Mouse (Mus musculus) CH12.LX (cell line): ENCODE measurements around the gene S100a16.

Experiments used
- CTCF ChIP-seq, 2 experiments: IDR thresholded peaks in 1 of 2; conservative IDR thresholded peaks in 1 of 2; 2 replicates each; pipeline ENCODE4 v1.5.1; 2011 to 2012; ENCODE audit warnings: low read depth in 2 of 2, low read length in 2 of 2, improper control_type of control experiment in 1 of 2, inconsistent platforms in 1 of 2, mild to moderate bottlenecking in 1 of 2, moderate library complexity in 1 of 2
- EP300 ChIP-seq: IDR thresholded peaks from 2 replicates; pipeline ENCODE4 v1.6.1; 2011; ENCODE audit warnings: low read length, improper control_type of control experiment
- NELFE ChIP-seq: IDR thresholded peaks from 2 replicates; pipeline ENCODE4 v1.6.1; 2011; ENCODE audit warnings: low read depth, low read length, improper control_type of control experiment
- POLR2A ChIP-seq: IDR thresholded peaks from 2 replicates; pipeline ENCODE4 v1.6.1; 2011; ENCODE audit warnings: low read depth, mild to moderate bottlenecking, improper control_type of control experiment, low read length

- TF ChIP-seq EP300 (no peak), NELFE (no peak), POLR2A (no peak; the same call in 1 of the 2 replicates), CTCF (conservative IDR thresholded peaks at IDR 0.05 in 1 of 2, IDR thresholded peaks at IDR 0.05 in 1 of 2; ENCODE audit: low read depth in 2 of 2, low read length in 2 of 2) (no peak)
Observed at GRCm38 (mm10) chr3:90497597-90497996, 39.5 kb upstream of the S100a16 start.
